Mouse (Mus musculus) megakaryocyte, embryonic 14.5 days (primary cell): ENCODE results near the gene Tfe3. TPM values are rescaled to one million over a fixed set of nuclear protein-coding genes. Genes with fewer than 3 reads are reported as not detected.
"Not testable (repeated sequence)": the region's sequence is repeated elsewhere in the genome, so short reads cannot be mapped to it uniquely, and the experiment has no call there.

ENCODE experiments used
- H3K27me3 ChIP-seq: replicated peaks from 2 replicates; pipeline ENCODE3; 2012; ENCODE audit warnings: inconsistent platforms
- H3K36me3 ChIP-seq: replicated peaks from 2 replicates; pipeline ENCODE3; 2012; ENCODE audit warnings: low read length, inconsistent platforms, mixed read lengths
- H3K4me1 ChIP-seq: 2 replicates; pipeline ENCODE4 v1.6.1; 2012; ENCODE audit warnings: inconsistent platforms
- H3K4me3 ChIP-seq: replicated peaks from 2 replicates; pipeline ENCODE3; 2012; ENCODE audit warnings: moderate library complexity, mild to moderate bottlenecking, inconsistent platforms
- H3K9me3 ChIP-seq: 2 replicates; pipeline ENCODE4 v1.6.1; 2012; ENCODE audit warnings: inconsistent platforms
- FLI1 ChIP-seq: IDR thresholded peaks from 2 replicates; pipeline ENCODE4 v1.6.1; 2012; ENCODE audit warnings: low read length, inconsistent platforms, mixed read lengths
- GATA1 ChIP-seq: IDR thresholded peaks from 3 replicates; pipeline ENCODE4 v1.6.1; 2012; ENCODE audit warnings: mixed read lengths, low read length, inconsistent platforms, borderline replicate concordance
- polyA plus RNA-seq: library from polyadenylated mRNA; stranded (reverse); fragments of >175 nt; gene quantifications from 2 replicates; pipeline ENCODE4 v1.2.3, GENCODE M21; 2012; ENCODE audit warnings: low replicate concordance; ENCODE audit not compliant: insufficient read depth

Tfe3 gene
- polyA plus RNA-seq, 1 experiment: 17.5 TPM

DNA sequence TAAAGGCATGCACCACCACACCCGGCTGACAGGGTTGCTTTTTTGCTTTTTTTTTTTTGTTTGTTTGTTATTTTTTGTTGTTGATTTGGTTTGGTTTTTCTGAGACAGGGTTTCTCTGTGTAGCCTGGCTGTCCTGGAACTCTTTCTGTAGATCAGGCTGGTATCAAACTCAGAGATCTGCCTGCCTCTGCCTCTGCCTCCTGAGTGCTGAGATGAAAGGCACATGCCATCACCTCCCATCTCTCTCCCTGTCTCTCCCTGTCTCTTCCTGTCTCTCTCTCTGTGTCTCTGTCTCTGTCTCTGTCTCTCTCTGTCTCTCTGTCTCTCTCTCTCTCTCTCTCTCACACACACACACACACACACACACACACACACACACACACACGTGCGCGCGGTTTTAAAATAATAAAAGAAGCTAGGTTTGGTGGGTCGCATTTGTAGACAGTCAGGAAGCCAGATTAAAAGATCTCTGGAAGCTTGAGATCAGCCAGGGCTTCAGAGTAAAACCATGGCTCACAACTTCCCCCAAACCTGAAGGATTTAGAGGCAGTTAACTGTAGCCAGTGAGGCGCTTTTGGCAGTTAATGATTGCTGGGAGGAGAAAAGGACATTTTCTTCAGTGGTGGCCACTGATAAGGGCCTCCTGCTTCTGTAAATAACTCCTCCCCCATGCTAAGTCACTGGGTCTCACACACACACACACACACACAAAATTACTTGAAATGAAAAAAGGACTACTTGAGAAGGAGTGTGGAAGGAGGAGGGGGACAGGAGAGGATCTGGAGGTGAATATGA is 16.3 kb downstream of the Tfe3 start:
- TF ChIP-seq FLI1: no peak
- no peak; the same call in 2 of the 3 replicates for TF ChIP-seq GATA1
- Histone ChIP-seq H3K4me3 (peak overlapping the region; percentile 78), H3K9me3 (no peaks in the 10 kb centered on the region), H3K4me1 (peaks cover 28% of the 10 kb centered on the region), H3K36me3 (peaks cover 17% of the 10 kb centered on the region), H3K27me3 (no peaks in the 10 kb centered on the region)

DNA sequence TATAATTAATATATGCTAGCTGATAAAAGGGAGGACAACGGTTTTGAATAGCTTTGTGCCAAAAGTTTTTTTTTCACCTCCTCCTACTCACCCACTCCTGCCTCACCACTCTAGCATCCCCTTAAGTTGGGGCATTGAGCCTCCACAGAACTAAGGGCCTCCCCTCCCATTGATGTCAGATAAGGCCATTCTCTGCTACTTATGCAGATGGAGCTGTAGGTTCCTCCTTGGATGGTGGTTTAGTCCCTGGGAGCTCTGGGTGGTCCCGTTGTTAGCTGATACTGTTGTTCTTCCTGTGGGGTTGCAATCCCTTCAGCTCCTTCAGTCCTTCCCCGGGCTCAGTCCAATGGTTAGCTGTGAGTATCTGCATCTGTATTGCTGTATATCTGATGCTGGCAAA is 16.9 kb downstream of the Tfe3 start:
- no peaks in the 10 kb centered on the region for H3K9me3 ChIP-seq
- peaks cover 11% of the 10 kb centered on the region for H3K36me3 ChIP-seq
- peaks cover 28% of the 10 kb centered on the region for H3K4me1 ChIP-seq
- no peak overlapping the region for H3K4me3 ChIP-seq
- TF ChIP-seq GATA1: no peak
- no peak for TF ChIP-seq FLI1
- H3K27me3 ChIP-seq: no peaks in the 10 kb centered on the region

DNA sequence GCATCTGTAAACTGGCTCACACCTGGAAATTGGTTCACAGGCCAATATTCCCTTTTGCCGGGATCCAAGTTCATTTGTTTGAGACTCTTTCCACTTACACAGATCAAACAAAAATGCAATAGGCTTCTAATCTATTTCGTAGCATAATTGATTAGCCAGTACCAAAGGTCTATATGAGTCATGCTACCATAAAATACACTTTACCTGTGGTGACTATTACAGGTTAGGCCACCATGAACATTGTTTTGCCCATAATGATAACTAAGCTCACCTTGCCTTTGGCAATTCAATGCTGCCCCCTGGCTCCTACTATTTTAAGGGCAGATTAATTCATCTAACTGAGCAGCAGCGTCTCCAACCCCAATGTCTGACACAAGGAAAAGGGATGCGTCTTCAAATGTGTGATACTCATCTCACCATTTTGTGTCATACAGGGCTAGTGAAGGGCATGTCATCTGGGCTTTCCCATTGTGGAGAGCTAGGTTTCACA is 20.3 kb downstream of the Tfe3 start:
- TF ChIP-seq GATA1 (no peak), FLI1 (no peak)
- H3K4me3 ChIP-seq: no peak overlapping the region
- peaks cover 16% of the 10 kb centered on the region for H3K4me1 ChIP-seq
- H3K9me3 ChIP-seq: no peaks in the 10 kb centered on the region
- H3K36me3 ChIP-seq: no peaks in the 10 kb centered on the region
- no peaks in the 10 kb centered on the region for H3K27me3 ChIP-seq

GRCm38 (mm10) chrX:7789542-7790136 is 27.3 kb downstream of the Tfe3 start, which contains the start of gene Gripap1:
Gripap1 (plus strand) TSS chrX:7789765.
- no peaks in the 10 kb centered on the region for H3K9me3 ChIP-seq
- TF ChIP-seq GATA1: no peak
- no peak for TF ChIP-seq FLI1
- H3K4me1 ChIP-seq: peaks cover 9% of the 10 kb centered on the region; the same call in 1 of the 2 replicates

GRCm38 (mm10) chrX:7790309-7790708 is 27.9 kb downstream of the Tfe3 start:
- H3K4me1 ChIP-seq: peaks cover 9% of the 10 kb centered on the region; the same call in 1 of the 2 replicates
- peaks cover 36% of the 10 kb centered on the region for H3K36me3 ChIP-seq
- no peaks in the 10 kb centered on the region for H3K9me3 ChIP-seq
- H3K4me3 ChIP-seq: peak overlapping the region; percentile 92
- H3K27me3 ChIP-seq: no peaks in the 10 kb centered on the region
- TF ChIP-seq FLI1 (no peak), GATA1 (no peak)

More at GRCm38 (mm10) chrX:7789542-7790136, 27.3 kb downstream of the Tfe3 start, which contains the start of gene Gripap1:
- Histone ChIP-seq H3K4me3 (peak within 1 kb of the TSS; percentile 92), H3K36me3 (peaks cover 30% of the 10 kb centered on the region), H3K27me3 (no peaks in the 10 kb centered on the region)

- TF ChIP-seq FLI1 (no peak), GATA1 (no peak)
- H3K9me3 ChIP-seq: no peaks in the 10 kb centered on the region
- peaks cover 52% of the 10 kb centered on the region for H3K36me3 ChIP-seq
- peaks cover 9% of the 10 kb centered on the region; the same call in 1 of the 2 replicates for H3K4me1 ChIP-seq
- H3K27me3 ChIP-seq: no peaks in the 10 kb centered on the region
- H3K4me3 ChIP-seq: no peak overlapping the region
Measured at GRCm38 (mm10) chrX:7793361-7793760, 31.0 kb downstream of the Tfe3 start.

DNA sequence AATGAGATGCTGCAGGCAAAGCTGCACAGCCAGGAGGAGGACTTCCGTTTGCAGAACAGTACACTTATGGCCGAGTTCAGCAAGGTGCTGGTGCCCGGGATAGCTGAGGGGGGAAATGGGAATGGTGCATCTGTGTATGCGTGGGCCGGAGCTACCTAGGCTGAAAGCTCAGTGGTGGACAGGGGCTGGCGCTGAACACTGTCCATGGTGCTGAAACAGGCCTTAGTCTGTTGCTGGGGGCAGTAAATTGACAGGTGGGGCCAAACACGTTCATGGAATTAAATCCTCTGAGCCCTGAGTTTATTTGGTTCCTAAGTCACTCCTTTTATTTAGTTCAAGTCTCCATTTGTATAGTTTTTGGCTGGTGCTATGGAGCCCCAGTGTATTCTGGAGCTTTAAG is 32.7 kb downstream of the Tfe3 start:
- H3K4me3 ChIP-seq: no peak overlapping the region
- peaks cover 68% of the 10 kb centered on the region for H3K36me3 ChIP-seq
- no peaks in the 10 kb centered on the region for H3K27me3 ChIP-seq
- peaks cover 9% of the 10 kb centered on the region; the same call in 1 of the 2 replicates for H3K4me1 ChIP-seq
- TF ChIP-seq FLI1 (no peak), GATA1 (no peak)
- H3K9me3 ChIP-seq: no peaks in the 10 kb centered on the region

GRCm38 (mm10) chrX:7797327-7797726 is 35.0 kb downstream of the Tfe3 start:
- Histone ChIP-seq H3K9me3 (no peaks in the 10 kb centered on the region), H3K27me3 (no peaks in the 10 kb centered on the region), H3K36me3 (peaks cover 82% of the 10 kb centered on the region), H3K4me1 (no peaks in the 10 kb centered on the region), H3K4me3 (no peak overlapping the region)
- TF ChIP-seq GATA1 (no peak), FLI1 (no peak)

DNA sequence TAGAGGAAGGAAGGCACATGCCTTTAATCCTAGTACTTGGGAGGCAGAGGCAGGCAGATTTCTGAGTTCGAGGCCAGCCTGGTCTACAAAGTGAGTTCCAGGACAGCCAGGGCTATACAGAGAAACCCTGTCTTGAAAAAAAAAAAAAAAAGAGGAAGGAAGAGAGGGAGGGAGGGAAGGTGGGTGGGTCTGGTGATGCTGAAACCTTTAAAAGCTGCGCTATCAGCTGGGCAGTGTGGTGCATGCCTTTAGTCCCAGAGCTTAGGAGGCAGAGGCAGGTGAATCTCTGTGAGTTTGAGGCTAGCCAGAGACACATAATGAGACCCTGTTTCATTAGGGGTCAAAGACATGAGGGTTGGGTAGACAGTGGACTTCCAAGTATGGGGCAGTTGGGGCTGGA is 39.8 kb downstream of the Tfe3 start:
- H3K4me3 ChIP-seq, H3K4me1 ChIP-seq, H3K9me3 ChIP-seq, H3K27me3 ChIP-seq: not testable (repeated sequence)
- peaks cover 79% of the 10 kb centered on the region for H3K36me3 ChIP-seq

DNA sequence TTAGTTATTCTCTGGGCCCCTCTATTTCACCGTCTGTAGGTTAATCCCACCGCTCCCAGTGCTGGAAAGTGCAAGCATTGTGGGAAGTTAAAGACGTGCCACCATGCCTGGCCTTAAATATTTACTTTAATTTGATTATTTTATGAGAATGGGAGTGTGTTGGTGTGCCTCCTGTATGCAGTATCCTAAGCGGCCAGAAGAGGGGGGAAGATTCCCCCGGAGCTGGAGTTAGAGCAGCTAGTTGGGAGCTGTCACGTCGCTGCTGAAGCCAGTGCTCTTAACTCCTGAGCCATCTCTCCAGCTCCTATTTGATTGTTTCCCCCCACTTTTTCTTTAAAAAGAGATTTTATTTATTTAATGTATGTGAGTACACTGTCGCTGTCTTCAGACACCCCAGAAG is 52.7 kb downstream of the Tfe3 start:
- not testable (repeated sequence) for H3K4me1 ChIP-seq, H3K27me3 ChIP-seq
- H3K36me3 ChIP-seq: peaks cover 89% of the 10 kb centered on the region

More for the DNA sequence above, 52.7 kb downstream of the Tfe3 start:
- not testable (repeated sequence) for H3K4me3 ChIP-seq, H3K9me3 ChIP-seq
